Mouse (Mus musculus) megakaryocyte, embryonic 14.5 days (primary cell): ENCODE results near the gene Fstl3.

ENCODE experiments used
- FLI1 ChIP-seq: IDR thresholded peaks from 2 replicates; pipeline ENCODE4 v1.6.1; 2012; ENCODE audit warnings: low read length, inconsistent platforms, mixed read lengths
- GATA1 ChIP-seq: IDR thresholded peaks from 3 replicates; pipeline ENCODE4 v1.6.1; 2012; ENCODE audit warnings: mixed read lengths, low read length, inconsistent platforms, borderline replicate concordance

DNA sequence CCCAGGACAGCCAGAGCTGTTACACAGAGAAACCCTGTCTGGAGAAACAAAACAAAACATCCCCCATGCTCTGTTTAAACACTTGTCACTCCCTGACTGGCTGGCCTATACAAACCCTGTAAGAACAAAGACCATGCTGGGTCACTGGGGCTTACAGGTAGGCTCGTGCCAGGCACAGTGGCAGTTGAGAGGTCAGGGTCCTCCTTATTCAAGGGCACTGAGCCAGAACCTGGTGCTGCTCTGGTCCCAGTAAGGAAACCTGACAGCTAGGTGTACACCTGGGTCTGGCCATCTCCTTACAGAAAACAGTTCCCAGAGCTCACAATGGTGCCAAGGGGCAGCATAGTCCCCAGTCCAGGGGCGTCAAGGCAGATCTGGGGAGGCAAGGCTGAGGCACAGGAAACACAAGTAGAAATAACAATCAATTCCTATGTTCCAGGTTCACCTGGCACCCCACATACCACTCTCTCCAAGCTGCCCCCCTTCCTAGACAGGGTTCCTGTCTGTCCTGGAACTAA is 11.8 kb upstream of the Fstl3 start:
- no peak for TF ChIP-seq GATA1
- no peak for TF ChIP-seq FLI1
